Mouse (Mus musculus) layer of hippocampus, adult 18-20 months (tissue): ENCODE measurements around the gene Shank1. TPM values are rescaled to one million over a fixed set of nuclear protein-coding genes. Genes with fewer than 3 reads are reported as not detected.

Source experiments
- DNase-seq, 2 experiments: peaks; one replicate each; pipeline ENCODE4 v3.0.0; 2022; ENCODE audit warnings: low spot score in 2 of 2
- total RNA-seq, 2 experiments: library from RNA; stranded (reverse); gene quantifications; 2 replicates each; pipeline ENCODE4 v1.2.3; 2021

Gene Shank1
- total RNA-seq, 2 experiments from 2014 or later, result 626 to 653 TPM

DNA sequence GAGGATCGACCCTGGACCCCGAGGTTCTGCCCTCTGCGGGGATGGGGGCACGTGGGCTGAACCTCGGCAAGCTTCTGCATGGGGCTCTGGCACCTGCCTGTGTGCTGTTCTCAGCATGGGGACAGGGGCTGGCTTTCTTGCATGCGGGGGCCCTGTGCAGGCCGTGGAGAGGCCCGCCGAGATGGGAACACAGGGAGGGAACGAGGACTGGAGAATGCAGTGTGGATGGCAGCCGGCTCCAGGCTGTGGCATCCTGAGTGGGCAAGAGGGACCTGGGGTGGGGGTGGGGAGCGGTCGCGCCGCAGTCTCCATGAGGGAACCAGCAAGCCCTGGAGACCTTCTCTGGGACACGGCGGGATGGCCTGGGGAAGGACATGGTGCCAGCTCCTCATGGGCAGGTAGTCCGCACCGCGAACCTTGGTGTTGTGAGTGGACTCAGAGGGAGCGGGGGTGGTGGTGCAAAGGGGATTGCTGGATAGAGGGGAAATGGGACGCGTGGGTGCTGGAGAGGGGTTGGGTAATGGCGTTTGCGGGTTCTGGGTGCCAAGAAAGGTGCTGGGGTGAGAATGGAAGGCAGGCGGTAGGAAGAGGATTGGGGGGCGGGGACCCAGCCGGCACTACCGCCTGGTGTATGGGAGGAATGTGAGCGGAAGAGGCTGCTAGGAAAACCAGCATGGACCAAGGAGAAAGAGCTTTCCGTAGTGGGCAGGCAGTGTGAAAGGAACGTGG lies 27.2 kb downstream of the Shank1 start:
- DNase-seq, result no peak

DNA sequence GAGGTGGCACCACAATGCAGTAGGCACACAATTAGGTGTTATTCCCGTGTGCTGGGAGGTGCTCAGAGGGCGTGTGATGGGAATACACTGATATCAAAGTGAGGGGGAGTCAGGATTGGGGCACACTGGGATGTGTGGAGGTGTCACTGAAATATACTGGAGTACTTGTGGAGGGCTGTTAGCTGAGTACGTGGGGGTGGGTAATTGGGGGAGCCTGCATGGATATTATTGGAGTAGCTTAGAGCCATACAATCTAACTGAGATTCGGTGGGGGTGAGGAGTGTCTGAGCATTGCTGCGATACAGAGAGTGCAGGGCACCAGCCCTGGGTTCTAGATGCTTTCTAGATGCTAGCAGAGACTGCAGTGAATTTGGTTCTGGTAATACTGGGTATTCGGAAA lies 30.2 kb downstream of the Shank1 start:
- no peak for DNase-seq

DNA sequence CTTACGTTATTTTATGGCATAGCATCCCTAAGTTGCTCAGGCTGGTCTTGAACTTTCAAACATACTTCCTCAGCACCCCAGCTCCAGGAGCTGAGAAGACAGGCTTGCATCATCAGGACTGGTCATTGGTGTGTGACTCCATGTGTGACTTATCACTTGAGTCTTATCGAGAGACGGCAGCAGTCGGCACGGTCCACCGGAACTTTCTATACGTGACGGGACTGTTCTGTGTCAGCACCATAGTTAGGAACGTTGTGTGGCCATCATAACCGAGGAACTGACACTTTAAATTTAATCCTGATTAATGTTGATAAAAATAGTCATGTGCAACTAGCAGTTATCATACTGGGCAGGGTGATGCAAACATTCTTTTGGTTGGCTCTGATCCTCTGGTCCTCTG lies 31.1 kb downstream of the Shank1 start:
- DNase-seq, result no peak

DNA sequence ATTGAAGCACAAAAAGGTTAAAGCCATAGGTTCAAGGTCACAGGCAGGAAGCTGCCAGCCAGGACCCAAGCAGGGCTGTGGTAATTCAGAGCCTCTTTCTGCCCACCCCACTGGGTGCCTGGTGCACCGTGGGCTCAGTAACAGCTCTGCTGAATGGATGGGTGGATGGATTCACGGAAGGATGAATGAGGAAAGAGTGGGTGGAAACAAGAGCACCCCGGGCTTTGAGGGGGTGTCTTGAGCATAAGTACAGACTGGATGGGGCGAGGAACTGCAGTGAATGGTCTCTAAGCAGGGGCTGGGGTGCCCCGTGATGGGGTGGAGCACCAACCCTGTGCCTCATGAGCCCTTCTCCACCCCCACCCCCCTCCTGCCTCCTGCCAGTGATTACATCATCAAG lies 31.7 kb downstream of the Shank1 start:
- no peak for DNase-seq

DNA sequence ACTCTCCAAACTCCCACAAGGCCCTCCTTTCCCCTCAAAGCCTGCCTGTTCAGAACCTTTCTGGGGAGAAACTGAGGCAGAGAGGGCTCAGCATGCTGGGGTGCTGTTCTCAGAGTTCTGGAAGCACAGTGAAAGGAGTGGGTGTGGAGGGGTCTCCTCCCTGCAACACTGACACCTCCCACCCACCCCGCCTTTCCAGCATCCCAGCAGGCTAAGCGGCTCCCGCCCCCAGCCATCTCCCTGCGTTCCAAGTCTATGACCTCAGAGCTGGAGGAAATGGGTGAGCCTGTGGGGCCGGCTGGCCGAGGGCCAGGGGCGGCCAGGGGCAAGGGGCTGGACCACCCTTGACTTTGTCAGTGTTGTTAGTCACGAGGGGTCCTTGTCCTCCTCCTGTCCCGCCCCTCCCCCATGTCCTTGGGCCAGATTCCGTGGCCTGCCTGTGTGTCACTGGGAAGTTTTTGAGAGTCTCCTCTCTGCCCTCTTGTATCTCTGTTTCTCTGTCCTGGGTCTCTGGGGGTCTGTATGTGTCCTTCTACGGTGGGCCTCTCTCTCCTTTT lies 33.5 kb downstream of the Shank1 start:
- DNase-seq, result no peak

DNA sequence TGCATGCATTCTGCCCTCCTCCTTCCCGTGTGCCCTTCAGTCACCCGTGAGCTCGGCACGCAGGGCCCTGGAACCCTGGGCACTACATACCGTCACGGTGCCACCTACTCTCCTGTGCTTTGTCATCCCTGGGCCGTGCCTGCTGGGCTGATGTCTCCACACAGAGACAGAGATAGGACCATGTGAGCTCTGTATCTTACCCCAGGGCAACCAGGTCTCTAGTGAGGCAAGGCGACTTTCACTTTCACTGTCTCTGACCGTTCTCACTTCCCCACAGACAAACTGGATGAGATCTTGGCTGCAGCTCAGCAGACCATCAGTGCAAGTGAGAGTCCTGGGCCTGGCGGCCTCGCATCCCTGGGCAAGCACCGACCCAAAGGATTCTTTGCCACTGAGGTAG lies 34.6 kb downstream of the Shank1 start:
- DNase-seq, result no peak

DNA sequence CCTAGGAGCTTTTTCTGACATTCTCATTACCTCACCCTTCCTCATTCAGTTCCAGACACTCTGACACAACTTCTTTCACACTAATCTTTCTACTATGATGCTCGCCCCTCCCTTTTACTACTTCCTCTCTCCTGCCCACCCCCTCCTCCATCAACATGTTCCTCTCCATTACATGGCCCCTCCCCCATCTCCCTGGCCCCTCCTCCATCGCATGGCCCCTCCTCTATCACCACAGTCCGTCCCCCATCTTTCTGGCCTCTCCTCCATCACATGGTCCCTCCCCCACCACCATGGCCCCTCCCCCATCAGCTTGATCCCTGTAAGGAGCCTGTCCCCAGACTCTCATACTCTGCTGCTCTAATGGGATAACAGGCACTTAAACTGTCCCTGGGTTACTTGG lies 39.0 kb downstream of the Shank1 start:
- DNase-seq, result no peak

DNA sequence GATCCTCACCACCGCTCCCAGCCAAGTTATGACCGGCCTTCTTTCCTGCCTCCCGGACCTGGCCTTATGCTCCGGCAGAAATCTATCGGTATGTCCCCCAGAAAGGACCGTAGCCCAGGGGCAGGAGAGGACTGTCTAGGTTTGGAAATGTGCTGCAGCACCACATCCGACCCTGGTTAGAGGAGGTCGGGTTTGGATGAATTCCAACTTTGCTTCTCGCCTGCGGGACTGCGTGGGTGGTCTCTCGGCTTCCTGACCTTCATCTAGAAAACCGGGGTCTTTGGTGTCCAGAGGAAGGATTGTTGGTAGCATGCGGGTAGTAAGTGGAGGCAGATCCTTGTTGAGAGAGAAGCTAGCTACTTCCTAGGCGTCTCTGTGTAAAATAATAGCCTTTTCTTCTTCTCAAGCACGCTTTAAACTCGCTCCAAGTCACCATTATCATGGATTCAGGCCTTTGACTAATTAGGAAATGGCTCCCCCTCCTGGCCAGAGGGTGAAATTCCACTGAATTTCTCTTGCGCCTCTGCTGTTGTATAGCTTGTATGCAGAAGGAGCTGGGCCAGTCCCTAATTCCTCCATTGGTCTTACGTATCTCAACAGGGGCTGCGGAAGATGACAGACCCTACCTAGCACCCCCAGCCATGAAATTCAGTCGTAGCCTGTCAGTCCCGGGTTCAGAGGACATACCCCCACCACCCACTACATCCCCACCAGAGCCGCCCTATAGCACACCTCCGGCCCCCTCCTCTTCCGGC lies 41.1 kb downstream of the Shank1 start:
- DNase-seq, result peak in 1 of 2 experiments; percentile 94

DNA sequence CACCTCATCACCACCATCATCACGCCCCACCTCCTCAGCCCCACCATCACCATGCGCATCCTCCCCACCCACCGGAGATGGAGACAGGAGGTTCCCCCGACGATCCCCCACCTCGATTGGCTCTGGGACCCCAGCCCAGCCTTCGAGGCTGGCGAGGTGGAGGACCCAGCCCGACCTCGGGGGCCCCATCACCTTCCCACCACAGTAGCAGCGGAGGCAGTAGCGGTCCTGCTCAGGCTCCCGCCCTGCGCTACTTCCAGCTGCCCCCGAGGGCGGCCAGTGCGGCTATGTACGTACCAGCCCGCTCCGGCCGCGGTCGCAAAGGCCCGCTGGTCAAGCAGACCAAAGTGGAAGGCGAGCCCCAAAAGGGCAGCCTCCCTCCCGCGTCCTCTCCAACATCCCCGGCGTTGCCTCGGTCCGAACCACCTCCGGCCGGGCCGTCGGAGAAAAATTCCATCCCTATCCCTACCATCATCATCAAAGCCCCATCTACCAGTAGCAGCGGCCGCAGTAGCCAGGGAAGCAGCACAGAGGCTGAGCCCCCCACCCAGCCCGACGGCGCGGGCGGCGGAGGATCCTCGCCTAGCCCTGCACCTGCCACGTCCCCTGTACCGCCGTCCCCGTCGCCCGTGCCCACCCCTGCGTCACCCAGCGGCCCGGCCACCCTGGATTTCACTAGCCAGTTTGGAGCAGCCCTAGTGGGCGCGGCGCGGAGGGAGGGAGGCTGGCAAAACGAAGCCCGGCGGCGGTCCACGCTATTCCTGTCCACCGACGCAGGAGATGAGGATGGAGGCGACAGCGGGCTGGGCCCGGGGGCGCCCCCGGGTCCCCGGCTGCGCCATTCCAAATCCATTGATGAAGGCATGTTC lies 42.1 kb downstream of the Shank1 start:
- no peak for DNase-seq

DNA sequence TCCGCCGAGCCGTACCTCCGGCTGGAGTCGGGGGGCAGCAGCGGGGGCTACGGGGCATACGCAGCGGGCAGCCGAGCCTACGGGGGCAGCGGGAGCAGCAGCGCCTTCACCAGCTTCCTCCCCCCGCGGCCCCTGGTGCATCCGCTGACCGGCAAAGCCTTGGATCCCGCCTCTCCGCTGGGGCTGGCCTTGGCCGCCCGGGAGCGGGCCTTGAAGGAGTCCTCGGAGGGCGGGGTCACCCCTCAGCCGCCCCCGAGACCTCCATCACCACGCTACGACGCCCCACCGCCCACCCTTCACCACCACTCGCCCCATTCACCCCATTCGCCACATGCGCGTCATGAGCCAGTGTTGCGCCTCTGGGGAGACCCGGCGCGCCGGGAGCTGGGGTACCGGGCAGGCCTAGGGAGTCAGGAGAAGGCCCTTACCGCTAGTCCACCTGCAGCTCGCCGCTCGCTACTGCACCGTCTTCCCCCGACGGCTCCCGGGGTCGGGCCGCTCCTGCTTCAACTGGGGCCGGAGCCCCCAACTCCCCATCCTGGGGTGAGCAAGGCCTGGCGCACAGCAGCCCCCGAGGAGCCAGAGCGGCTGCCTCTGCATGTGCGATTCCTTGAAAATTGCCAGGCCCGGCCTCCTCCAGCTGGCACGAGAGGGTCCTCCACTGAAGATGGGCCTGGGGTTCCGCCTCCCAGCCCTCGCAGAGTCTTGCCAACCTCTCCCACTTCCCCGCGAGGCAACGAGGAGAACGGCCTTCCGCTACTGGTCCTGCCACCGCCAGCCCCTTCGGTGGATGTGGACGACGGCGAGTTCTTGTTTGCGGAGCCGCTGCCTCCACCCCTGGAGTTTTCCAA lies 42.9 kb downstream of the Shank1 start:
- DNase-seq, result peak in 1 of 2 experiments; percentile 40

DNA sequence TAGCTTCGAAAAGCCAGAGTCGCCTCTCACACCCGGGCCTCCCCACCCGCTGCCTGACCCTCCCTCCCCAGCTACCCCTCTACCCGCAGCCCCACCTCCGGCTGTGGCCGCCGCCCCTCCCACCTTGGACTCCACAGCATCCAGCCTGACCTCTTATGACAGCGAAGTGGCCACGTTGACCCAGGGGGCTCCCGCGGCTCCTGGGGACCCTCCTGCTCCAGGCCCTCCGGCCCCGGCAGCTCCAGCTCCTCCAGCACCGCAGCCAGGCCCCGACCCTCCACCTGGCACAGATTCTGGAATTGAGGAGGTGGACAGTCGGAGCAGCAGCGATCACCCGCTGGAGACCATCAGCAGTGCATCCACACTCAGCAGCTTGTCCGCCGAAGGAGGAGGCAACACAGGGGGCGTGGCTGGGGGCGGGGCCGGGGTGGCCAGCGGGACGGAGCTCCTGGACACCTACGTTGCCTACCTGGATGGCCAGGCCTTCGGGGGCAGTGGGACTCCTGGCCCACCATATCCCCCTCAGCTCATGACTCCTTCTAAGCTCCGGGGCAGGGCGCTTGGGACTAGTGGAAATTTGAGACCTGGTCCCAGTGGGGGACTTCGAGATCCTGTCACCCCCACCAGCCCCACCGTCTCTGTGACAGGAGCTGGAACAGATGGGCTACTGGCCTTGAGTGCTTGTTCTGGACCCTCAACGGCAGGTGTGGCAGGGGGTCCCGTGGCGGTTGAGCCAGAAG lies 43.7 kb downstream of the Shank1 start:
- DNase-seq, result no peak

DNA sequence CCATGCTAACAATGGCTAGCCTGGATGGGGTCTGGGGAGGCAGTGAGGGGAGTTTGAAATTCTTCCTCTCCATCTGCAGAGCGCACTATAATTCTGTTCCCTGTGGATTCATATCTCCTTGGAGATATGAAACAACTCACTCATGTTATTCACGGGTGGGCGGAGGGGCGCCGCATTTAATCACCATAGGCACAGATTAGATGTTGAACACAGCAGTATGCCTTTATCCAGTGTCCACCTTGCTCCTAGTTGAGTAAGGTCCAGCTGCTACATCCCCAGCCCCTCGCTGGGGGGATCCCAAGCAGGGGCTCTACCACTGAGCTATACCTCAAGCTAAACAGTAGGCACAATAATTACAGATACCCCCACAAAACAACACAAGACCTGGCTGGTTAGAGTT lies 45.4 kb downstream of the Shank1 start:
- DNase-seq, result peak in 1 of 2 experiments; percentile 42

DNA sequence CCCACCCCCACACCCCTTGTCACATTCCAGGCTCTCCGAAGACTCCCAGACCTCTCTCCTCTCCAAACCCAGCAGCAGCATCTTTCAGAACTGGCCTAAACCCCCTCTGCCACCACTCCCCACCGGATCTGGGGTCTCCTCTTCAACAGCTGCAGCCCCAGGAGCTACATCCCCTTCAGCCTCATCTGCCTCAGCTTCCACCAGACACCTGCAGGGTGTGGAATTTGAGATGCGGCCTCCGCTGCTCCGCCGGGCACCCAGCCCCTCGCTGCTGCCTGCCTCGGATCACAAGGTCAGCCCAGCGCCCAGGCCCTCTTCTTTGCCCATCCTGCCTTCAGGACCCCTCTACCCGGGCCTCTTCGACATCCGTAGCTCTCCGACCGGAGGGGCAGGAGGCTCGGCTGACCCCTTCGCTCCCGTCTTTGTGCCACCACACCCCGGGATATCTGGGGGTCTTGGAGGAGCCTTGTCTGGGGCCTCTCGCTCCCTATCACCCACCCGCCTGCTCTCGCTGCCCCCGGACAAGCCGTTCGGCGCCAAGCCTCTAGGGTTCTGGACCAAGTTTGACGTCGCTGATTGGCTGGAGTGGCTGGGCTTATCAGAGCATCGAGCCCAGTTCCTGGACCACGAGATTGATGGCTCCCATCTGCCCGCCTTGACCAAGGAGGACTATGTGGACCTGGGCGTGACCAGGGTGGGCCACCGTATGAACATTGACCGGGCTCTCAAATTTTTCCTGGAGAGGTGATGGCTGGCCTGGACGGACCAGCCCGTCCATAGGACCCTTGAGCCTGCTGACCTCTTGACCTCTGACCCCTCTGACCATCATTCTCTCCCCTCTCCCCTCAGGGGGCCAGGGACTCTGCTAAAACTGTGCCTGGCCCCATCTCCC lies 46.8 kb downstream of the Shank1 start:
- DNase-seq, result no peak

DNA sequence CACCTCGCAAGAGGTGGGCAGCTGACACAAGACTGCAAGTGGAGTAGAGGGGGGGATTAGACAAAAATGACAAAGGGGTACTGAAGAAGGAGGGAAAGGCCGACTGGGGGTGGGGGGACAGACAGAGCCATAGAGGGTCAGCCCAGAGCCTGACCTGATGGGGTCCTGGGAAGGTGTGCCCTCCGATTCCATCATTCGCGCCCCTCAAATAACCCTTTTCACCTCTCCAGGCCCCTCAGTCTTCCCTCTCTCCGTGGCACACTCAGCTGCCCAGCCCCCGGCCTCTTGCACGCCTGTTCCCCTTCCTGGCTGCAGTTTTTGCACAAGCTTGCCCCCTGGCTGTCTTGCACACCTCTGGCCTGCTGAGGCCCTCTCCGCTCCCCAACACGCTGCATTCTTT lies 47.5 kb downstream of the Shank1 start:
- no peak for DNase-seq

DNA sequence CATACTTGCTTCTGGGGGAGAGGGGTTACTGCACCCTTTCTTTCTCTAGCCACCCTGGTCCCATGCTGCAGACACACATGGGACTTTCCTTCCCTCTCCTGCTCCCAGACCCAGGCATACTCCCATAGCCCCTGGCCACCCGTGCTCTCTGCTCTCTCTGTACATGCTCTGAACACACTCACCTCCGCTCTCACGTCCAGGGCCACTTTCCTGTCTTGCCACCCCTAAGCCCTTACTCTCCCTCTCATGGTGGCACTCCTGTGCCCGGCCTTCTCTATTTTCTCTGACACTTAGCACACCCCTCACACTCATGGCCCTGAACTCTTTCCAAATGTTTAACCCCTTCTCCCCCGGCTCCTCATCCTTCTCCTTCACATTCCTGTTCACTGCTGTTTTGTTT lies 48.0 kb downstream of the Shank1 start:
- DNase-seq, result no peak

DNA sequence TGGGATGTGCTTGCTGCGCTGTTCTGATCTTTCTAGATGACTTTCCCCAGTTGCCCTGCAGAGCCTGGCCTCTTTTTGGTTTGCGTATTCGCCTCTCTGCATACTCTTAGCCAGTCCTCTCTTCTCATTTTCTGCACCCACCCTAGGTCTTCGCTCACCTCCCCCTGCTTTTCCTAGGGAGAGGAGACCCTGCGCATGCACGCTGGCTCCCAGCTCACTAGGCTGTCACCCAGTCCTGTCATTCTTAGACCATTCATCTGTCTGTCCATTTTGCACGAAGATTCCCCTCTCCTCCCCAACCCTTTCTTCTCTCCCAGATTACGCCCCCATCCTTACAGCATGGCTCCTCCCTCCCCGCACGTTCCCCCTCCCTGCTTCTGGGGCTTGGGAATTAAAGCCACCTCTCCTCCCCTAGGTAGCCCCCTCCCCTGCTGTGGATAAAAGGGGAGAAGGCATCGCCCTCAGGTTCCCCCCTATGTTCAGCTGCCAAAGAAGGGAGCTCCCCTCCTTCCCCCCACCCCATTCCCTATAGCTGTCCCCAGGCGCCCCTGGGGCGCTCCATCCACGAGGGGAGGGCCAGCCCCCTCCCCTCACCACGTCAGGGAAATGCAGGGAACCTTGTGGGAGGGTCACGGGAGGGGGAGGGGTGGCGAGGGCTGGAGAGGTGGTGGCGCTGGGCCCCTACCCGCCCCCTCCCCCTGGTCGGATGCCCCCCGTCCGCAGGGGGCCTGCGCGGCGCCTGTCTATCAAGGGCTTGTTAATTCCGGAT lies 49.0 kb downstream of the Shank1 start:
- no peak for DNase-seq

DNA sequence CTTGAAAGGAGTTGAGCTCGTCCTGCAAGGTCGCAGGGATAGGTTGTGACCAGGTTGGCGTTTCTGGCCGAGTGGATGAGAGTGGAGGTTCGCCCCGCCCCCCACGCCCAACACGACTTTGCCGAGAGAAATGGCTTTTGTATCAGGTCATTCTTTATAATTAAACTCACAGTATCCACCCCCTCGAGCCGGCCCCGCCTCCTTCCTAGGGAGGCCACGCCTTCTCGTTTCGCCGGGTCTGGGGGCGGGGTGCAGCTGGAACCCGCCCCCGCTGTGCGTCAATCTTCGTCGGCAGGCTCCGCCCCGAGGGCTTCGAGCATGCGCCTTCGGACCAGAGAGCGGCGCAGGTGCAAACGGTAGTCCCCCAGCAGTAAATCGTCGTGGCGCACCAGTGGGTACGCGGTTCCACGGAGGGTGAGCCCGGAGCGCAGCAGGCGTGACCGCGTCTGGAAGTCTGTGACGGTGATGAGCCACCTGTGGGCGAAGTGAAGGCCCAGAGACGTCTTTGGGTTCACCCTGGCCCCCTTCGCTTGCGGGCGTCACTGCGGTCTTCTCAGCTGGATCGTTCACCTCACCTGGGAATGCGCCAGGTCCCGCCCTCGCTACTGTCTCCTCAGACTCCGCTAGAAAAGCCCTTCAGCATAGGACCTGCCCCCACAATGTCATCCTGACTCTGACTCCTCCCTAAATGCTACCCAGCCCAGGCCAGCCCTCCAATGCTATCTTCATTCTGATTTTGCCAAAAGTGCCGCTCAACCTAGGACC lies 50.0 kb downstream of the Shank1 start:
- DNase-seq, result peak; percentile 97
